Mouse (Mus musculus) activated CD4-positive, CD25-positive, alpha-beta regulatory T cell (primary cell): ENCODE results near the gene Dok4. TPM values are rescaled to one million over a fixed set of nuclear protein-coding genes. Genes with fewer than 3 reads are reported as not detected.

Experiments
- polyA plus RNA-seq, 2 experiments: library from polyadenylated mRNA; unstranded; fragments of 100-300 nt; shearing (Covaris generic); gene quantifications; one replicate each; pipeline ENCODE4 v1.2.1; 2017

The Dok4 gene
- 1 to 10 TPM; 1.8 to 3.3 TPM for polyA plus RNA-seq

DNA sequence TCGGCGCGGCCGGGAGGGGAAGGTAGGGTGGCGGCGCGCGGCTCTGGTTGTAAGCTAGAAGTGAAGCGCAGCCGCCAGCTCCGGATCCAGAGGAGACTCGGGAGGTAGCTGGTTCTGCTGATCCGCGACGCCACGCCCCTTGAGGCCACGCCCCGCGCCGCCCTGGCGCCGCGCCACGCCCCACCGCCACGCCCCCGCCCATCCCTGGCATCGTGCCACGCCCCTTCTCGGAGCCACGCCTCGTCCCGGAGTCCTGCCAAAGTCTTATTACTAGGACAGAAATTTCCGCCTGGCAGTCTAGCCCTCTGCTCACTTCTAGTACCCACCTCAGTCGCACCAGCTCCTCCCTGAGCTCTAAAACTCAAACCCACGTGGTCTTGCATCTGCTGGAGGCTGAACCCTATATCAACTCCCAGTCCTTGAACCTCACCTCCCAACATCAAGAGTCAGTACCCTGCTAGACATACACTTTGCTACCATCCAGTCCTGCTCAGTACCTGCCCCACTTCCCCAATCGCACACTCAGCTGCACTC, at the start of gene Dok4:
Gene Dok4, minus strand, starts transcription at position 134 of the 534 bp plus-strand sequence.

DNA sequence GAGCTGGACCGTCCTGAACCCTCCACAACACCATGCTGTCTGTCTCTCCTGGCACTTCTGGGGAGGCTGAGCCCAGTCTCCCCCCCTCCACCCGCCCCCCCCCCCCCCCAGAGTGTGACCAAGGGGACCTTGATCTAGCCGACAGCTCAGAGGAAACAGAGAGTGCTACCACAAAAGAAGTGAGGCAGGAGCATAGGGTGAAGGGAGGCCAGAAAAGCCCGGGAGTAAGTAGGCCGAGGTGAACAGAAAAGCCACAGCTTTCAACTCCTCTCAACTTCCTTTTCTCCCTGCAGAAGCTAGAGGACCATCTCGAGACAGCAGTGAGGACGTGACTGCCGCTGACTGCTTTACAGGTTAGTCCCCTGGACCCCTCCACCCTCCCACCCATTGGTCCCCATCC, 47.3 kb upstream of the Dok4 start, which contains the start of gene Adgrg5:
Gene Adgrg5, plus strand, starts transcription at position 290 of the 400 bp plus-strand sequence.

DNA sequence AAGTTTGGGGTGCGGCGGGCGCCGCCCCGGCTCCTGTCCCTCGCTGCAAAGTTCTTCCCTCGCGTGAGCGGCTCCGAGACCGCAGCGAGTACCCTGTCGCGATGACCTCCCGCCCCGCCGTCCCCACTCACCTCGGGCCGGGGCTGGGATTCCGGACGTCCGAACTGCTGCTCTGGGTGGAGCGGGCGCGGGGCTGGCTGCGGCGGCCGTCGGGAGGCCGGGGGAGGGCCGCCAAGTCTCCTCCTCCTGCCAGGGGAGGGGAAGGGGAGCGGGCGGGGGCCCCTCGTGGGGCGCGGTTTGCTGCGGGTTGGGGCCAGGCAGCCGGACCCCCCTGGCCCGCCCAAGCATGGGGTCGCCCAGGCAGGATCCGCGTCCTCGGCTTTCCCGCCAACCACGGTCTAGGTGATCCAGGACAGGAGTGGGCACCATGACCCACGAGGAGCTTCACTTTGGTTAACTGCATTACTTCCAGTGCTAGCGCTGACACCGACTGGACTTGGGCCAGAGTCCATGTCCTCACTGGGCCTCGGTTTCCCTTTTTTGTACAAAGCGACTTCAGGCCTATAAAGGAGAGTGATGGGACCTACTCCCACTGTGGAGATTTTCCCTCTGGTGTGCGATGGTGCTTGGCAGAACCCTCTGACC, 41.8 kb upstream of the Dok4 start, which contains the start of gene Ccdc102a:
Gene Ccdc102a, minus strand, starts transcription at position 248 of the 645 bp plus-strand sequence.

DNA sequence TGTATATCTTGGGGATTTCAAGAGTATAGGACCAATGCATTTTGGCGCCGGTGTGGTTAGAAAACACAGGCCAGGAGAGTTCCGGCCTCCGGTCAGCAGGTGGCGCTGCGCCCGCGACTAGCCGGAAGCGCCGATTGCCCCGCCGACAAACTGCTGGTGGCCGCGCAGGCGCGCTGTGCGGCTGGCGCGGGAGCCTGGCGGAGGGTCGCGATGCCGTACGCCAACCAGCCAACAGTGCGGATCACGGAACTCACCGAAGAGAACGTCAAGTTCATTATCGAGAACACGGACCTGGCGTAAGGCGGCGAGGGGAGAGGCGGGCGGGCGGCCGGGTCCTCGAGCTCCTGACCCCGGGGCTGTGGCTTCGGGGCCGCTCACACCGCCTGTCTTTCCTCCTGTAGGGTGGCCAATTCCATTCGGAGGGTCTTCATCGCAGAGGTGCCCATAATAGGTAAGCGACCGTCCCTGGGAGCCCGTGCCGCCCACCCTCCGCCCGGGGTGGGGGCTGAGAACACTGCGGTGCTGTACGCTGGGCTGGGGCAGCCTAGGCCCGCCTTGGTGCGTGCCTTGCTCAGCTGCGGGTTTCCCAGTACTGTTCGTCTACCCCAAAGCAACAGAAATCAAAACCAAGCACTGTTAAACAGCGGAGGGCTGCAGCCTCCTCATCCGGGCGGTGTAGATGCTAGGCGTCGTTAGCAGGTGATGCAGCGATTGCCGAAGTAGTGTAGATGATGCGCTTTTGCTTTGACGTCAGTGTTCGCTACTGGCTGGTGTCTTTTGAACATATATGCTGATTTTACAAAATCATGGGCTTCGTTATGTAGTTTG, 18.6 kb downstream of the Dok4 start, which contains the start of gene Polr2c:
Gene Polr2c, plus strand, starts transcription at position 105 of the 828 bp plus-strand sequence.

DNA sequence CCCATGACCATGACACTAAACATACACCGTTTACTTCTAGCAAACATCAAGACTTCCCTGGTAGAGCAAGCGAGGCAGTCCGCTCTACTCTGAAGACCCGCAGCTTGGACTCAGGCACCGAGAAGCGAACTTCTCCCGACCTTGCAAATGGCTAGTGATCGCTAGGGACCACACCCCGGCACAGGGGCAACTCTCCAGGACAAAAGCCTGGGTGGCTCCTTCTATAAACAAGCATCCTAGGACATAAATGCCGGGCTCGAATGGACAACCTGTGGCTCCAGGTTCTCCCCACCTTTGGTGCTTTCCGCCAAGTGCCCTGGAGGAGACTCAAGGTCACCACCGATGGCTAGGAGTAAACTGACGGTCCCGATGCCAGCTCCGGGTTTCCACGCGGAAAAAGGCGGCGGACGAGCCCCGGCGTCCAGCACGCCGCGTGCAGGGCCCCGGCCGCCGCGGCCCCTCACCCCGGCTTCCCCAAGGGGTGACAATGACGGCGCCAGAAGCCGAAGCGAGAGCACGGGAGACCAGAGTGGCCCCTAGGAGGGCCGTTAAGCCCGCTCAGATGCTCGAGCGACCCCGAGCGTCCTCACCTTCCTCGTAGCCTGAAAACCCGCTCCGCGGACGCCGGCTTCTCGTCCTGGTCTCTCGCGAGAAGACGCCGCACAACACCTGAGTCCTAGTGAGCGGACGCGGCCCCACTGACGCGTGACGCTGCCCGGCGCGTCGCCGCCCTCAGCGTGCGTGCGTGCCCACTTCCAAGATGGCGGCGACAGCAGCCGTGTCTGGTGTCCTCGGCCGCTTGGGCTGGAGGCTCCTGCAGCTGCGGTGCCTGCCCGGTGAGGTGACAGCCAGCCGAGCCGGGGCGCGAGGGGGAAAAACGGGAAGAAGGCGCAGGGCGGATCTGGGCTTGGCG, 38.2 kb downstream of the Dok4 start, which contains the start of the genes Coq9 and Ciapin1:
Gene Coq9, plus strand, starts transcription at position 660 of the 913 bp plus-strand sequence.
Gene Ciapin1, minus strand, starts transcription at position 697 of the 913 bp plus-strand sequence.

Other genes starting within 250 kb of the Dok4 start
- 100 to 1,000 TPM; 183 to 201 TPM for gene Arl2bp, start 209.7 kb downstream of the Dok4 start, polyA plus RNA-seq
- under 1 TPM; 0.21 to 0.25 TPM for gene Pllp, start 180.1 kb downstream of the Dok4 start, polyA plus RNA-seq
- gene Ccl22, start 130.7 kb downstream of the Dok4 start, polyA plus RNA-seq, result 10 to 100 TPM in 1 of 2 experiments, under 1 TPM in 1; 0.50 to 10.0 TPM
- gene Cx3cl1, start 104.3 kb downstream of the Dok4 start, polyA plus RNA-seq, result 1 to 10 TPM in 1 of 2 experiments, not detected in 1; 1.0 TPM
- gene Ccl17, start 65.9 kb downstream of the Dok4 start, polyA plus RNA-seq, result 1 to 10 TPM in 1 of 2 experiments, not detected in 1; 5.2 TPM
- 10 to 100 TPM; 53.5 to 59.9 TPM for gene Coq9, start 38.0 kb downstream of the Dok4 start, polyA plus RNA-seq
- 10 to 100 TPM; 88.9 to 98.2 TPM for gene Ciapin1, start 38.0 kb downstream of the Dok4 start, polyA plus RNA-seq
- 100 to 1,000 TPM; 106 to 118 TPM for gene Polr2c, start 18.9 kb downstream of the Dok4 start, polyA plus RNA-seq
- 1 to 10 TPM; 1.7 to 3.9 TPM for gene Ccdc102a, start 41.8 kb upstream of the Dok4 start, polyA plus RNA-seq
- under 1 TPM in 1 of 2 experiments, not detected in 1; 0.96 TPM for gene Adgrg5, start 47.4 kb upstream of the Dok4 start, polyA plus RNA-seq
- 1 to 10 TPM; 2.2 to 3.3 TPM for gene Adgrg1, start 98.4 kb upstream of the Dok4 start, polyA plus RNA-seq
- gene Adgrg3, start 141.4 kb upstream of the Dok4 start, polyA plus RNA-seq, result under 1 TPM; 0.34 to 0.56 TPM
- gene Drc7, start 178.8 kb upstream of the Dok4 start, polyA plus RNA-seq, result not detected
- gene Katnb1, start 204.9 kb upstream of the Dok4 start, polyA plus RNA-seq, result 10 to 100 TPM; 16.9 to 22.5 TPM